Mouse (Mus musculus) heart, postnatal 0 days (tissue): ENCODE measurements at regions not wholly inside any gene's neighbourhood (a gene's known extent, or its start where the extent isn't known, plus 50 kb on each side); places are given as distances from the start of the nearest gene placed in this dataset.

ENCODE experiments used
- ATAC-seq: fragments of 200-750 bp; cut with Nextera tagmentation; 2 replicates; pipeline ENCODE4 v1.8.0; 2017; ENCODE audit warnings: low read depth, moderate number of reproducible peaks, moderate library complexity; ENCODE audit not compliant: insufficient read depth
- DNase-seq: peaks from one replicate; pipeline ENCODE4 v3.0.0-alpha.2; 2016; ENCODE audit warnings: low spot score
- H3K27ac ChIP-seq: fragments of 300-500 bp; sonication (generic); 2 replicates; pipeline ENCODE4 v1.5.1; 2014; ENCODE audit warnings: low read depth, mild to moderate bottlenecking
- H3K27me3 ChIP-seq: fragments of 300-500 bp; sonication (generic); 2 replicates; pipeline ENCODE4 v1.6.1; 2014; ENCODE audit warnings: low read length, mixed read lengths; ENCODE audit not compliant: control insufficient read depth, insufficient read depth
- H3K36me3 ChIP-seq: fragments of 300-500 bp; sonication (generic); replicated peaks from 2 replicates; pipeline ENCODE4 v1.6.1; 2014; ENCODE audit warnings: low read length, mixed read lengths; ENCODE audit not compliant: control insufficient read depth, insufficient read depth
- H3K4me1 ChIP-seq: fragments of 300-500 bp; sonication (generic); 2 replicates; pipeline ENCODE4 v1.6.1; 2014; ENCODE audit warnings: antibody characterized with exemption; ENCODE audit not compliant: control insufficient read depth, insufficient read depth
- H3K4me2 ChIP-seq: fragments of 300-500 bp; sonication (generic); 2 replicates; pipeline ENCODE4 v1.6.1; 2014; ENCODE audit warnings: low read depth, mild to moderate bottlenecking, low read length, moderate library complexity
- H3K4me3 ChIP-seq: fragments of 300-500 bp; sonication (generic); 2 replicates; pipeline ENCODE4 v1.5.1; 2014; ENCODE audit warnings: low read depth, low read length
- H3K9ac ChIP-seq: fragments of 300-500 bp; sonication (generic); replicated peaks from 2 replicates; pipeline ENCODE4 v1.6.1; 2014; ENCODE audit warnings: low read depth, low read length, mixed read lengths
- H3K9me3 ChIP-seq: fragments of 300-500 bp; sonication (generic); replicated peaks from 2 replicates; pipeline ENCODE4 v1.6.1; 2016; ENCODE audit warnings: low read length; ENCODE audit not compliant: control insufficient read depth
- CTCF ChIP-seq: IDR thresholded peaks from 2 replicates; pipeline ENCODE4 v1.5.1; 2016; ENCODE audit warnings: antibody characterized with exemption, control low read depth, low read depth
- EP300 ChIP-seq: IDR thresholded peaks from 2 replicates; pipeline ENCODE4 v1.6.1; 2016; ENCODE audit warnings: antibody characterized with exemption, low read depth
- WGBS: fragments of 180-500 bp; shearing (Covaris S2); extraction: QIAGEN DNeasy Blood & Tissue Kit; methylation state at CpG from one replicate; pipeline ENCODE4 v1.1.7; 2014; 5-methylcytosine and 5-hydroxymethylcytosine counted together

DNA sequence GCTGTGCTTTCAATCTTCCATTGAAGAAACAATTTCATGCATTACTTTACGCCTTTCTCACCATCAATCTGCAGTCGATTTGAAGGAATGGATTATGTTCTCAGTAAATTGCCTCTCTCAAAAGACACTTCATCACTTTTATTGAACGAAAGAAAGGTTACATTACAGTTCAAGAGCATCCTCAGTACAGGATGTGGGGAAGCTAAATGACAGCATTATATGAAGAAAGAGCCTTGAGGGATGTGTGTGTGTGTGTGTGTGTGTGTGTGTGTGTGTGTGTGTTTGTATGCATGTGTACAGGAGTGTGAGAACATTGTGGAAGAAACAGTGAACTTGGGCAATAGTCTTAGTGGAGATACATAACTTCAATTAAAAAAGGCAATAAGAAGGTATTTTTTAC, 311.8 kb upstream of the Rnaseh2b start:
- 73% methylated on average over 3 of the region's 3 CpGs for whole genome bisulfite sequencing

GRCm38 (mm10) chr14:61985575-61985974, 306.8 kb upstream of the Rnaseh2b start:
- H3K27ac ChIP-seq: no peak overlapping the region
- no peaks in the 10 kb centered on the region for H3K9me3 ChIP-seq
- DNase-seq (no peak), ATAC-seq (no peak)
- no peaks in the 10 kb centered on the region for H3K27me3 ChIP-seq
- H3K4me2 ChIP-seq: no peak overlapping the region
- H3K9ac ChIP-seq: no peak overlapping the region
- 52% methylated on average over 3 of the region's 3 CpGs for WGBS
- no peak for TF ChIP-seq CTCF
- no peak for TF ChIP-seq EP300
- no peak overlapping the region for H3K4me3 ChIP-seq
- no peaks in the 10 kb centered on the region for H3K4me1 ChIP-seq
- no peaks in the 10 kb centered on the region for H3K36me3 ChIP-seq

More for the DNA sequence above, 311.8 kb upstream of the Rnaseh2b start:
- TF ChIP-seq EP300 (no peak), CTCF (no peak)
- no peaks in the 10 kb centered on the region for H3K9me3 ChIP-seq
- H3K4me3 ChIP-seq: no peak overlapping the region
- DNase-seq (no peak), ATAC-seq (no peak)
- no peak overlapping the region for H3K27ac ChIP-seq
- no peak overlapping the region for H3K9ac ChIP-seq
- H3K4me2 ChIP-seq: no peak overlapping the region
- no peaks in the 10 kb centered on the region for H3K4me1 ChIP-seq
- H3K36me3 ChIP-seq: no peaks in the 10 kb centered on the region
- no peaks in the 10 kb centered on the region for H3K27me3 ChIP-seq

DNA sequence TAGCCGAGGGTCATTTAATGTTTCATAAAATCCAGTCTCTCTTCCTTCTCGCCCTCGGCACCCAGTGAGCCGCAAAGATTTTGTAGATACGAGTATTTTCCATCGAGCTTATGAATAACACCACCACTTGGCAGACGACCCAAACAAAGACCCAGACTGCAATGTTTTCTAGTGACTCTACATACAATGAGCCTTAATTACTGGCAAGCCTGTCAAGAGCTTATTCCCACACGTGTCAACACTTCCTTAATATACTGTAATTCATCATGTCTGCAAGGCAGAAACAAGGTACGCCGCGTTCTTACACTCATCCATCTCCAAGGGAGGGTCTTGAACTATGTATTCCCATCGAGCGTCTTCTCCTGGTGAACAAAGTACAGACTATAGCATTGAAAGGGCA, 306.2 kb upstream of the Rnaseh2b start:
- H3K9me3 ChIP-seq: no peaks in the 10 kb centered on the region
- no peak for DNase-seq
- no peak overlapping the region for H3K9ac ChIP-seq
- no peaks in the 10 kb centered on the region for H3K36me3 ChIP-seq
- H3K4me1 ChIP-seq: no peaks in the 10 kb centered on the region
- no peaks in the 10 kb centered on the region for H3K27me3 ChIP-seq
- 66% methylated on average over 13 of the region's 13 CpGs for WGBS
- no peak overlapping the region for H3K27ac ChIP-seq
- ATAC-seq: no peak
- H3K4me3 ChIP-seq: no peak overlapping the region
- no peak for TF ChIP-seq CTCF
- no peak for TF ChIP-seq EP300
- H3K4me2 ChIP-seq: no peak overlapping the region

- Histone ChIP-seq H3K27ac (no peak overlapping the region), H3K36me3 (no peaks in the 10 kb centered on the region), H3K9me3 (no peaks in the 10 kb centered on the region), H3K4me2 (no peak overlapping the region), H3K4me1 (no peaks in the 10 kb centered on the region), H3K4me3 (no peak overlapping the region), H3K9ac (no peak overlapping the region), H3K27me3 (no peaks in the 10 kb centered on the region)
- TF ChIP-seq CTCF: no peak
- no peak for TF ChIP-seq EP300
- DNase-seq (no peak), ATAC-seq (no peak)
- WGBS: 90% methylated on average over 1 of the region's 1 CpGs
Observed at GRCm38 (mm10) chr14:61995253-61995652, 297.1 kb upstream of the Rnaseh2b start.

DNA sequence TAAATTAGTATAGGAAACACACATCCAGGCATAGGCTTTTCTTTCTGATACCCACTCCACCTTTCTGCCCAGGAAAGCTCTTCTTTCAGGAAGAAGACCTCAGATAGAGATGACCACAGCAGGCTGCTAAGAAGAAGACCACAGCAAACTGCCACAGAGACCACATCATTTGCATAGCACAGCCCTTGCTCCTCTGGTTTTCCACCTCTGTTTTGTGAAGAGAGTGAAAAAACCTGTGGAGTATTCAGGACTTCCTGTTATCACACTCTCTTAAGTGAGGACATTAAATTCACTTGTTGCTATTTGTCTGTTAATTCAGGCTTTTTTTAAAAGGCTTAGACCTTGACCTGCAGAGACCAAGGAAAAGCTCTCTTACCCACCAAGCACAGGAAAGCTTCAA, 294.7 kb upstream of the Rnaseh2b start:
- ATAC-seq: no peak
- TF ChIP-seq CTCF (no peak), EP300 (no peak)
- Histone ChIP-seq H3K27ac (no peak overlapping the region), H3K36me3 (no peaks in the 10 kb centered on the region), H3K4me3 (no peak overlapping the region), H3K4me1 (no peaks in the 10 kb centered on the region), H3K27me3 (no peaks in the 10 kb centered on the region), H3K9ac (no peak overlapping the region), H3K4me2 (no peak overlapping the region), H3K9me3 (no peaks in the 10 kb centered on the region)
- no peak for DNase-seq

GRCm38 (mm10) chr14:61998259-61998658, 294.1 kb upstream of the Rnaseh2b start:
- 69% methylated on average over 3 of the region's 3 CpGs for WGBS
- DNase-seq: no peak
- no peak overlapping the region for H3K27ac ChIP-seq

More at GRCm38 (mm10) chr14:61998259-61998658, 294.1 kb upstream of the Rnaseh2b start:
- Histone ChIP-seq H3K36me3 (no peaks in the 10 kb centered on the region), H3K9ac (no peak overlapping the region), H3K4me3 (no peak overlapping the region), H3K27me3 (no peaks in the 10 kb centered on the region), H3K4me1 (no peaks in the 10 kb centered on the region), H3K4me2 (no peak overlapping the region), H3K9me3 (no peaks in the 10 kb centered on the region)
- ATAC-seq: no peak
- TF ChIP-seq EP300 (no peak), CTCF (no peak)
